Mouse (Mus musculus): ENCODE data around the gene Grtp1. TPM values are rescaled to one million over a fixed set of nuclear protein-coding genes. Genes with fewer than 3 reads are reported as not detected.

Gene Grtp1
- polyA plus RNA-seq, 1 experiment: 3.5 TPM

GRCm38 (mm10) chr8:13234803-13235202, 34.4 kb upstream of the Grtp1 start:
- H3K27me3 ChIP-seq (ENCODE audit: control insufficient read depth, insufficient read depth, insufficient read length): peaks cover 74% of the 10 kb centered on the region
- TF ChIP-seq FOSL1 (IDR thresholded peaks at IDR 0.05; ENCODE audit: insufficient read depth, low read length, poor library complexity, severe bottlenecking) (no peak), MYOG (IDR thresholded peaks at IDR 0.05; ENCODE audit: control insufficient read depth, extremely low read depth, insufficient read length) (no peak), CTCF (IDR thresholded peaks at IDR 0.05; ENCODE audit: control insufficient read depth, insufficient read depth, insufficient read length) (no peak), MAX (IDR thresholded peaks at IDR 0.05) (no peak)

GRCm38 (mm10) chr8:13230471-13230870, 30.1 kb upstream of the Grtp1 start:
- Histone ChIP-seq H3K79me2 (ENCODE audit: control insufficient read depth, insufficient read depth) (no peaks in the 10 kb centered on the region), H3K4me3 (ENCODE audit: insufficient read depth, poor library complexity, severe bottlenecking) (no peak overlapping the region), H3K79me3 (ENCODE audit: low read depth) (no peaks in the 10 kb centered on the region), H3ac (ENCODE audit: control insufficient read depth, insufficient read length, low read depth) (no peak overlapping the region), H3K27me3 (ENCODE audit: control insufficient read depth, insufficient read depth, insufficient read length) (peaks cover 72% of the 10 kb centered on the region), H3K36me3 (ENCODE audit: control insufficient read depth, insufficient read depth) (no peaks in the 10 kb centered on the region)
- no peak for TF ChIP-seq USF1 (IDR thresholded peaks at IDR 0.05; ENCODE audit: low read depth)
- TF ChIP-seq CTCF (IDR thresholded peaks at IDR 0.05; ENCODE audit: control insufficient read depth, insufficient read depth, insufficient read length): no peak
- no peak for TF ChIP-seq FOSL1 (IDR thresholded peaks at IDR 0.05; ENCODE audit: insufficient read depth, low read length, poor library complexity, severe bottlenecking)
- no peak for TF ChIP-seq CEBPB (IDR thresholded peaks at IDR 0.05; ENCODE audit: low read depth)
- no peak for TF ChIP-seq MAX (IDR thresholded peaks at IDR 0.05)
- no peak for TF ChIP-seq MYOD1 (IDR thresholded peaks at IDR 0.05; ENCODE audit: control insufficient read depth, insufficient read length, low read depth)
- TF ChIP-seq MYOG (IDR thresholded peaks at IDR 0.05; ENCODE audit: control insufficient read depth, extremely low read depth, insufficient read length): no peak

More at GRCm38 (mm10) chr8:13234803-13235202, 34.4 kb upstream of the Grtp1 start:
- no peaks in the 10 kb centered on the region for H3K79me2 ChIP-seq (ENCODE audit: control insufficient read depth, insufficient read depth)
- H3K36me3 ChIP-seq (ENCODE audit: control insufficient read depth, insufficient read depth): no peaks in the 10 kb centered on the region
- H3K4me3 ChIP-seq (ENCODE audit: insufficient read depth, poor library complexity, severe bottlenecking): no peak overlapping the region
- H3K79me3 ChIP-seq (ENCODE audit: low read depth): no peaks in the 10 kb centered on the region
- H3ac ChIP-seq (ENCODE audit: control insufficient read depth, insufficient read length, low read depth): no peak overlapping the region

- no peaks in the 10 kb centered on the region for H3K79me2 ChIP-seq (ENCODE audit: control insufficient read depth, insufficient read depth)
- H3ac ChIP-seq (ENCODE audit: control insufficient read depth, insufficient read length, low read depth): no peak overlapping the region
- no peak for TF ChIP-seq CTCF (IDR thresholded peaks at IDR 0.05; ENCODE audit: control insufficient read depth, insufficient read depth, insufficient read length)
- no peak for TF ChIP-seq MYOD1 (IDR thresholded peaks at IDR 0.05; ENCODE audit: control insufficient read depth, insufficient read length, low read depth)
- no peak for TF ChIP-seq MAX (IDR thresholded peaks at IDR 0.05)
- TF ChIP-seq MYOG (IDR thresholded peaks at IDR 0.05; ENCODE audit: control insufficient read depth, extremely low read depth, insufficient read length): no peak
- no peak for TF ChIP-seq USF1 (IDR thresholded peaks at IDR 0.05; ENCODE audit: low read depth)
- H3K79me3 ChIP-seq (ENCODE audit: low read depth): no peaks in the 10 kb centered on the region
- H3K4me3 ChIP-seq (ENCODE audit: insufficient read depth, poor library complexity, severe bottlenecking): no peak overlapping the region
- H3K36me3 ChIP-seq (ENCODE audit: control insufficient read depth, insufficient read depth): no peaks in the 10 kb centered on the region
- H3K27me3 ChIP-seq (ENCODE audit: control insufficient read depth, insufficient read depth, insufficient read length): peaks cover 69% of the 10 kb centered on the region
Measured at GRCm38 (mm10) chr8:13229802-13230201, 29.4 kb upstream of the Grtp1 start.

- Histone ChIP-seq H3ac (ENCODE audit: control insufficient read depth, insufficient read length, low read depth) (no peak overlapping the region), H3K4me3 (ENCODE audit: insufficient read depth, poor library complexity, severe bottlenecking) (no peak overlapping the region), H3K79me2 (ENCODE audit: control insufficient read depth, insufficient read depth) (no peaks in the 10 kb centered on the region), H3K36me3 (ENCODE audit: control insufficient read depth, insufficient read depth) (no peaks in the 10 kb centered on the region), H3K27me3 (ENCODE audit: control insufficient read depth, insufficient read depth, insufficient read length) (peaks cover 68% of the 10 kb centered on the region), H3K79me3 (ENCODE audit: low read depth) (no peaks in the 10 kb centered on the region)
- TF ChIP-seq FOSL1 (IDR thresholded peaks at IDR 0.05; ENCODE audit: insufficient read depth, low read length, poor library complexity, severe bottlenecking) (no peak), MYOD1 (IDR thresholded peaks at IDR 0.05; ENCODE audit: control insufficient read depth, insufficient read length, low read depth) (no peak), USF1 (IDR thresholded peaks at IDR 0.05; ENCODE audit: low read depth) (no peak), CTCF (IDR thresholded peaks at IDR 0.05; ENCODE audit: control insufficient read depth, insufficient read depth, insufficient read length) (no peak), MYOG (IDR thresholded peaks at IDR 0.05; ENCODE audit: control insufficient read depth, extremely low read depth, insufficient read length) (no peak)
Measured at GRCm38 (mm10) chr8:13228923-13229610, 28.6 kb upstream of the Grtp1 start.

GRCm38 (mm10) chr8:13227184-13227583, 26.8 kb upstream of the Grtp1 start:
- Histone ChIP-seq H3K27me3 (ENCODE audit: control insufficient read depth, insufficient read depth, insufficient read length) (peaks cover 68% of the 10 kb centered on the region), H3K79me3 (ENCODE audit: low read depth) (no peaks in the 10 kb centered on the region)
- TF ChIP-seq USF1 (IDR thresholded peaks at IDR 0.05; ENCODE audit: low read depth) (peak; percentile 74), MYOD1 (IDR thresholded peaks at IDR 0.05; ENCODE audit: control insufficient read depth, insufficient read length, low read depth) (no peak)

GRCm38 (mm10) chr8:13226288-13226687, 25.9 kb upstream of the Grtp1 start:
- no peak overlapping the region for H3K4me3 ChIP-seq (ENCODE audit: insufficient read depth, poor library complexity, severe bottlenecking)
- H3K27me3 ChIP-seq (ENCODE audit: control insufficient read depth, insufficient read depth, insufficient read length): peaks cover 65% of the 10 kb centered on the region
- no peaks in the 10 kb centered on the region for H3K79me3 ChIP-seq (ENCODE audit: low read depth)
- TF ChIP-seq CEBPB (IDR thresholded peaks at IDR 0.05; ENCODE audit: low read depth): no peak
- TF ChIP-seq FOSL1 (IDR thresholded peaks at IDR 0.05; ENCODE audit: insufficient read depth, low read length, poor library complexity, severe bottlenecking): no peak
- TF ChIP-seq CTCF (IDR thresholded peaks at IDR 0.05; ENCODE audit: control insufficient read depth, insufficient read depth, insufficient read length): no peak
- TF ChIP-seq USF1 (IDR thresholded peaks at IDR 0.05; ENCODE audit: low read depth): no peak
- no peak for TF ChIP-seq MAX (IDR thresholded peaks at IDR 0.05)
- TF ChIP-seq MYOG (IDR thresholded peaks at IDR 0.05; ENCODE audit: control insufficient read depth, extremely low read depth, insufficient read length): no peak
- TF ChIP-seq MYOD1 (IDR thresholded peaks at IDR 0.05; ENCODE audit: control insufficient read depth, insufficient read length, low read depth): no peak
- no peaks in the 10 kb centered on the region for H3K36me3 ChIP-seq (ENCODE audit: control insufficient read depth, insufficient read depth)
- H3K79me2 ChIP-seq (ENCODE audit: control insufficient read depth, insufficient read depth): no peaks in the 10 kb centered on the region
- no peak overlapping the region for H3ac ChIP-seq (ENCODE audit: control insufficient read depth, insufficient read length, low read depth)

More at GRCm38 (mm10) chr8:13227184-13227583, 26.8 kb upstream of the Grtp1 start:
- H3K4me3 ChIP-seq (ENCODE audit: insufficient read depth, poor library complexity, severe bottlenecking): no peak overlapping the region
- H3K79me2 ChIP-seq (ENCODE audit: control insufficient read depth, insufficient read depth): no peaks in the 10 kb centered on the region
- H3K36me3 ChIP-seq (ENCODE audit: control insufficient read depth, insufficient read depth): no peaks in the 10 kb centered on the region
- H3ac ChIP-seq (ENCODE audit: control insufficient read depth, insufficient read length, low read depth): no peak overlapping the region

All from C2C12 (cell line).